Mouse (Mus musculus) CH12.LX (cell line): ENCODE data around the gene M6pr. TPM values are rescaled to one million over a fixed set of nuclear protein-coding genes. Genes with fewer than 3 reads are reported as not detected.

ENCODE experiments used
- DNase-seq: peaks from one replicate; pipeline ENCODE4 v3.0.0-alpha.2; 2013; ENCODE audit errors: extremely low read depth
- H3K27ac ChIP-seq: 2 replicates; pipeline ENCODE4 v1.5.1; 2012; ENCODE audit warnings: low read depth, mild to moderate bottlenecking, control low read depth, moderate library complexity; ENCODE audit not compliant: insufficient read depth
- H3K27me3 ChIP-seq: replicated peaks from 2 replicates; pipeline ENCODE3; 2012; ENCODE audit warnings: inconsistent platforms
- H3K36me3 ChIP-seq, 2 experiments: replicated peaks in 1 of 2; 2 replicates each; pipeline versions ENCODE3 to v1.6.1; 2012; ENCODE audit warnings: inconsistent platforms in 1 of 2, low read length in 1 of 2, mild to moderate bottlenecking in 1 of 2, mixed read lengths in 1 of 2, moderate library complexity in 1 of 2; ENCODE audit not compliant: control insufficient read depth in 1 of 2, insufficient read depth in 1 of 2
- H3K4me1 ChIP-seq, 2 experiments: 2 replicates each; pipeline ENCODE4 v1.6.1; 2012; ENCODE audit warnings: inconsistent platforms in 1 of 2, moderate library complexity in 1 of 2; ENCODE audit not compliant: insufficient read depth in 2 of 2, control insufficient read depth in 1 of 2
- H3K4me2 ChIP-seq: 2 replicates; pipeline ENCODE4 v1.6.1; 2012; ENCODE audit warnings: low read depth, mild to moderate bottlenecking, control low read depth; ENCODE audit not compliant: poor library complexity, insufficient read depth, severe bottlenecking
- H3K4me3 ChIP-seq, 3 experiments: fragments of 150-350 bp in 1 of 3; sonication (generic) in 1 of 3; replicated peaks in 1 of 3; 2 replicates each; pipeline versions ENCODE3 to v1.5.1; 2011 to 2012; ENCODE audit warnings: low read depth in 2 of 3, low read length in 2 of 3, mild to moderate bottlenecking in 2 of 3, moderate library complexity in 2 of 3, control low read depth in 1 of 3, improper control_type of control experiment in 1 of 3, inconsistent platforms in 1 of 3, mixed read lengths in 1 of 3; ENCODE audit not compliant: poor library complexity in 1 of 3
- H3K79me2 ChIP-seq: replicated peaks from 2 replicates; pipeline ENCODE4 v1.6.1; 2012; ENCODE audit warnings: mild to moderate bottlenecking, moderate library complexity; ENCODE audit not compliant: control insufficient read depth, poor library complexity, insufficient read depth, severe bottlenecking; ENCODE audit errors: extremely low read depth
- H3K9ac ChIP-seq: 2 replicates; pipeline ENCODE4 v1.6.1; 2012; ENCODE audit warnings: low read depth, mild to moderate bottlenecking, control low read depth, moderate library complexity; ENCODE audit not compliant: insufficient read depth
- H3K9me3 ChIP-seq: replicated peaks from 2 replicates; pipeline ENCODE3; 2012; ENCODE audit warnings: low read length, inconsistent platforms, mixed read lengths
- BHLHE40 ChIP-seq: IDR thresholded peaks from 2 replicates; pipeline ENCODE4 v1.6.1; 2011; ENCODE audit warnings: mild to moderate bottlenecking, low read depth, low read length, improper control_type of control experiment
- CHD1 ChIP-seq: IDR thresholded peaks from 2 replicates; pipeline ENCODE4 v1.6.1; 2012; ENCODE audit warnings: low read depth, low read length, improper control_type of control experiment, inconsistent platforms
- CTCF ChIP-seq, 2 experiments: IDR thresholded peaks in 1 of 2; conservative IDR thresholded peaks in 1 of 2; 2 replicates each; pipeline ENCODE4 v1.5.1; 2011 to 2012; ENCODE audit warnings: low read depth in 2 of 2, low read length in 2 of 2, improper control_type of control experiment in 1 of 2, inconsistent platforms in 1 of 2, mild to moderate bottlenecking in 1 of 2, moderate library complexity in 1 of 2
- ETS1 ChIP-seq: conservative IDR thresholded peaks from 2 replicates; pipeline ENCODE4 v1.6.1; 2012; ENCODE audit warnings: low read depth, mild to moderate bottlenecking, inconsistent platforms, low read length, improper control_type of control experiment, moderate library complexity
- HCFC1 ChIP-seq: IDR thresholded peaks from 2 replicates; pipeline ENCODE4 v1.6.1; 2012; ENCODE audit warnings: low read depth, mild to moderate bottlenecking, inconsistent platforms, low read length, improper control_type of control experiment
- JUN ChIP-seq: IDR thresholded peaks from 2 replicates; pipeline ENCODE4 v1.6.1; 2011; ENCODE audit warnings: low read depth, mild to moderate bottlenecking, low read length, improper control_type of control experiment, moderate library complexity; ENCODE audit not compliant: insufficient read depth
- JUND ChIP-seq: conservative IDR thresholded peaks from 2 replicates; pipeline ENCODE4 v1.6.1; 2011; ENCODE audit warnings: low read depth, low read length, improper control_type of control experiment
- KAT2A ChIP-seq: IDR thresholded peaks from 2 replicates; pipeline ENCODE4 v1.6.1; 2012; ENCODE audit warnings: low read length, improper control_type of control experiment, inconsistent platforms; ENCODE audit not compliant: insufficient replicate concordance
- MAX ChIP-seq: IDR thresholded peaks from 2 replicates; pipeline ENCODE4 v1.6.1; 2011; ENCODE audit warnings: low read length, improper control_type of control experiment
- MEF2A ChIP-seq: IDR thresholded peaks from 2 replicates; pipeline ENCODE4 v1.6.1; 2014; ENCODE audit warnings: low read depth, mild to moderate bottlenecking, inconsistent platforms, low read length, improper control_type of control experiment, borderline replicate concordance
- MXI1 ChIP-seq: IDR thresholded peaks from 2 replicates; pipeline ENCODE4 v1.6.1; 2011; ENCODE audit warnings: mild to moderate bottlenecking, low read depth, low read length, improper control_type of control experiment
- MYC ChIP-seq: IDR thresholded peaks from 2 replicates; pipeline ENCODE4 v1.6.1; 2011; ENCODE audit warnings: low read depth, mild to moderate bottlenecking, improper control_type of control experiment, low read length
- NELFE ChIP-seq: IDR thresholded peaks from 2 replicates; pipeline ENCODE4 v1.6.1; 2011; ENCODE audit warnings: low read depth, low read length, improper control_type of control experiment
- NRF1 ChIP-seq: IDR thresholded peaks from 2 replicates; pipeline ENCODE4 v1.6.1; 2014; ENCODE audit warnings: low read depth, mild to moderate bottlenecking, inconsistent platforms, low read length, improper control_type of control experiment, moderate library complexity
- POLR2A ChIP-seq: IDR thresholded peaks from 2 replicates; pipeline ENCODE4 v1.6.1; 2011; ENCODE audit warnings: low read depth, mild to moderate bottlenecking, improper control_type of control experiment, low read length
- POLR2AphosphoS2 ChIP-seq: IDR thresholded peaks from 2 replicates; pipeline ENCODE4 v1.6.1; 2011; ENCODE audit warnings: low read depth, low read length, improper control_type of control experiment
- RAD21 ChIP-seq: IDR thresholded peaks from 2 replicates; pipeline ENCODE4 v1.6.1; 2011; ENCODE audit warnings: low read depth, mild to moderate bottlenecking, low read length, improper control_type of control experiment, moderate library complexity
- TCF12 ChIP-seq: IDR thresholded peaks from 2 replicates; pipeline ENCODE4 v1.6.1; 2014; ENCODE audit warnings: low read depth, mild to moderate bottlenecking, inconsistent platforms, low read length, improper control_type of control experiment
- USF1 ChIP-seq: IDR thresholded peaks from 2 replicates; pipeline ENCODE4 v1.6.1; 2014; ENCODE audit warnings: low read depth, mild to moderate bottlenecking, inconsistent platforms, low read length, improper control_type of control experiment
- ZKSCAN1 ChIP-seq: IDR thresholded peaks from 2 replicates; pipeline ENCODE4 v1.6.1; 2012; ENCODE audit warnings: low read depth, inconsistent platforms, low read length, improper control_type of control experiment, borderline replicate concordance
- ZMIZ1 ChIP-seq: IDR thresholded peaks from 2 replicates; pipeline ENCODE4 v1.6.1; 2012; ENCODE audit warnings: low read depth, mild to moderate bottlenecking, inconsistent platforms, low read length, improper control_type of control experiment
- dilution Hi-C: fragments of 300-500 bp; cut with MboI; formaldehyde crosslinking; loops from 2 replicates; pipeline ENCODE4 v1.14.3; 2020; ENCODE audit warnings: low sequenced_read_pairs; ENCODE audit not compliant: extremely low pct_unique_long_range_greater_than_20kb, extremely low pct_ligation_motif_present
- in situ Hi-C: fragments of 300-500 bp; cut with MboI; formaldehyde crosslinking; loops from 3 replicates; pipeline ENCODE4 v1.14.3; 2019; ENCODE audit warnings: low sequenced_read_pairs, low pct_ligation_motif_present, low pct_unique_long_range_greater_than_20kb, mixed read lengths
- polyA plus RNA-seq: library from polyadenylated mRNA; unstranded; fragments of >175 nt; gene quantifications from 2 replicates; pipeline ENCODE4 v1.2.1, GENCODE M21; 2012; ENCODE audit warnings: low read depth; ENCODE audit not compliant: insufficient read length
- total RNA-seq, 2 experiments: library from RNA; depleted of rRNA; stranded (reverse); fragments of 300-350 nt in 1 of 2; fragments of >200 nt in 1 of 2; gene quantifications; 2 replicates each; pipeline ENCODE4 v1.2.3; 2012 to 2014

M6pr gene
- total and polyA plus RNA-seq, 3 experiments, result 148 to 291 (median 228) TPM

DNA sequence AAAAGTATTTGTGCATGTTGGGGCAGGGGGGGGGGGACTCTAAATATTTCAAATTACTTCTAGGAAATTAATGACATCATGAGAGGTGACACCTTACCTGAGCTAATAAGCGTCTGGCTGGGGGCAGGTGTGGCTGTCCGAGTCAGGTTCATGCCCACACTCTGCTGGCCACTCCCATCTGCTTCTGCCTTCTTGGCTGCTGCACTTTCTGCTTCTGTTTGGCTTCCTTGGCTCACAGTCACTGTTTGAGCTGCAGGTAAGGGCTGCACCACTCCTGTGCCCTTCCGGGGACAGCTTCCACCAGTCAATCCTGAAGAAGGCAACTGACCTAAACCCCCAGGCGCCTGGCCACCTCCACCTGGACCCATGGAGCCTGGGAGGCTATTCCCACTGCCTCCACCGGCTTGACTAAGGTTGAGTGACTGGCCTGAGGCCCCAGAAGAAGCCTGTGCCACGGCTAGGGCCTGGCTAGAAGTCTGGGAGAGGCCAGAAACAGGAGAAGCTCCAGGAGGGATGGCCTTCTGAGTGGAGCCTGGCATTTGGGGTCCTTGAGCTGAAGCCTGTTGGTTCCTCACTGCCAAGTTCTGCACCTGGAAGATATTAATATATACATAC, 16.9 kb downstream of the M6pr start:
- no peak overlapping the region for H3K4me3 ChIP-seq
- H3K27me3 ChIP-seq, result no peaks in the 10 kb centered on the region
- peaks cover 27 to 53% of the 10 kb centered on the region in 2 experiments for H3K36me3 ChIP-seq
- no peaks in the 10 kb centered on the region for H3K9me3 ChIP-seq
- H3K4me1 ChIP-seq, result no peaks in the 10 kb centered on the region
- H3K27ac ChIP-seq, result no peak overlapping the region
- H3K9ac ChIP-seq, result no peak overlapping the region
- no peak overlapping the region for H3K4me2 ChIP-seq
- in situ Hi-C loops, result no loop called here
- TF ChIP-seq NELFE (no peak), HCFC1 (no peak), USF1 (no peak)
- DNase-seq, result no peak
- dilution Hi-C loops, result no loop called here
- H3K79me2 ChIP-seq, result no peaks in the 10 kb centered on the region

- H3K27me3 ChIP-seq, result peaks cover under 1% of the 10 kb centered on the region
- in situ Hi-C loops, result no loop called here
Observed at GRCm38 (mm10) chr6:122333081-122333612, 24.6 kb downstream of the M6pr start.

DNA sequence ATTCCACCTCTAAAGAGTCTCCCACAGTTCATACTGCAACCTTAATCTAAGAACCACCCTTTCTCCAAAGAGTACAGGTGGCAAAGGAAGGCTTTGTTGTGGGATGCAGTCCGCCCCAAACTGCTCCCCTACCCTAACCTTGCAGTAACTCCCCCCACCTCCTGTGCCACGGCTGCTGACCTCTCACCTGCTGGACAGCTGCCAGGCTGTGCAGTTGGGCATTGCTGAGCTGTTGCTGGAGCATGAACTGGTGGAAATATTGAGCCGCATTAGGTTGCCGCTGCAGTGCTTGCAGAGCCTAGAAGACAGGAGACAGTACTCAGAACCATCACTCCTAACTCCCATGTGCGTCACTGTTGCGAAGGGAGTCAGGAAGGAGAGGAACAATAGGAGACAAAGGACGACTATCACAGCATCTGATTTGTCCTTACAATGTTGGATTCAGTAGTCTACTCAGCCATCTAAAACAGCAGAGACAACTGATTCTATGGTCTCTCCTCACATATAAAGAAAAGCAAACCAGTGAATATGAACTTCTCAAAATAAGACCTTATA, 26.3 kb downstream of the M6pr start:
- Histone ChIP-seq H3K27ac (no peak overlapping the region), H3K4me1 (peaks cover 0 to 6% of the 10 kb centered on the region in 2 experiments; a peak in 1 of 4 replicates), H3K36me3 (peaks cover 24 to 38% of the 10 kb centered on the region in 2 experiments), H3K4me3 (no peak overlapping the region), H3K9me3 (no peaks in the 10 kb centered on the region), H3K9ac (no peak overlapping the region), H3K79me2 (no peaks in the 10 kb centered on the region), H3K27me3 (peaks cover 9% of the 10 kb centered on the region), H3K4me2 (no peak overlapping the region)
- TF ChIP-seq KAT2A (no peak), MYC (no peak), NRF1 (no peak), RAD21 (no peak), POLR2AphosphoS2 (no peak), ZKSCAN1 (no peak), TCF12 (no peak), MAX (no peak)
- in situ Hi-C loops, result no loop called here
- dilution Hi-C loops, result no loop called here
- no peak for DNase-seq

More at GRCm38 (mm10) chr6:122333081-122333612, 24.6 kb downstream of the M6pr start:
- Histone ChIP-seq H3K27ac (no peak overlapping the region), H3K36me3 (peaks cover 27 to 48% of the 10 kb centered on the region in 2 experiments), H3K9me3 (no peaks in the 10 kb centered on the region), H3K4me2 (no peak overlapping the region), H3K4me3 (no peak overlapping the region), H3K4me1 (no peaks in the 10 kb centered on the region), H3K79me2 (no peaks in the 10 kb centered on the region), H3K9ac (no peak overlapping the region)
- no peak for DNase-seq
- dilution Hi-C loops, result no loop called here
- no peak for TF ChIP-seq CTCF (conservative IDR thresholded peaks at IDR 0.05 in 1 of 2, IDR thresholded peaks at IDR 0.05 in 1 of 2; ENCODE audit: low read depth in 2 of 2, low read length in 2 of 2)
- no peak for TF ChIP-seq MXI1
- TF ChIP-seq KAT2A, result no peak
- no peak for TF ChIP-seq ETS1
- no peak for TF ChIP-seq MAX
- no peak for TF ChIP-seq JUND
- TF ChIP-seq CHD1, result no peak
- no peak for TF ChIP-seq BHLHE40
- no peak for TF ChIP-seq MEF2A
- no peak for TF ChIP-seq ZKSCAN1
- no peak for TF ChIP-seq RAD21
- TF ChIP-seq HCFC1, result no peak
- no peak for TF ChIP-seq ZMIZ1
- TF ChIP-seq MYC, result no peak
- no peak for TF ChIP-seq POLR2A
- TF ChIP-seq JUN, result no peak
- TF ChIP-seq, all 38 proteins: peak for 0
